Mouse (Mus musculus) MEL (cell line): ENCODE measurements around the gene Mid1. TPM values are rescaled to one million over a fixed set of nuclear protein-coding genes. Genes with fewer than 3 reads are reported as not detected.

Source experiments
- DNase-seq: peaks from one replicate; pipeline ENCODE4 v3.0.0; 2011; ENCODE audit warnings: low read depth, low spot score
- H3K27ac ChIP-seq: 2 replicates; pipeline ENCODE4 v1.5.1; 2012; ENCODE audit warnings: low read depth, mild to moderate bottlenecking, control low read depth, low read length, moderate library complexity; ENCODE audit not compliant: control insufficient read depth
- H3K27me3 ChIP-seq, 2 experiments: fragments of 150-350 bp in 1 of 2; sonication (generic) in 1 of 2; 2 replicates each; pipeline ENCODE4 v1.6.1; 2012; ENCODE audit warnings: low read length in 2 of 2, mild to moderate bottlenecking in 2 of 2, improper control_type of control experiment in 1 of 2, moderate library complexity in 1 of 2; ENCODE audit not compliant: insufficient read depth in 2 of 2, control insufficient read depth in 1 of 2
- H3K36me3 ChIP-seq, 2 experiments: 2 replicates each; pipeline ENCODE4 v1.6.1; 2012 to 2014; ENCODE audit warnings: low read length in 2 of 2, improper control_type of control experiment in 1 of 2, inconsistent platforms in 1 of 2, mild to moderate bottlenecking in 1 of 2; ENCODE audit not compliant: insufficient read depth in 2 of 2, control insufficient read depth in 1 of 2
- H3K4me1 ChIP-seq, 2 experiments: fragments of 150-350 bp in 1 of 2; sonication (generic) in 1 of 2; 2 replicates each; pipeline ENCODE4 v1.6.1; 2012; ENCODE audit warnings: low read length in 2 of 2, improper control_type of control experiment in 1 of 2, mild to moderate bottlenecking in 1 of 2; ENCODE audit not compliant: insufficient read depth in 2 of 2, control insufficient read depth in 1 of 2
- H3K4me3 ChIP-seq, 2 experiments: fragments of 150-350 bp in 1 of 2; sonication (generic) in 1 of 2; 2 replicates each; pipeline ENCODE4 v1.5.1; 2012; ENCODE audit warnings: low read depth in 2 of 2, low read length in 2 of 2, mild to moderate bottlenecking in 2 of 2, moderate library complexity in 2 of 2, control low read depth in 1 of 2, improper control_type of control experiment in 1 of 2; ENCODE audit not compliant: control insufficient read depth in 1 of 2, insufficient read depth in 1 of 2
- H3K79me2 ChIP-seq: 2 replicates; pipeline ENCODE4 v1.6.1; 2012; ENCODE audit warnings: mild to moderate bottlenecking, low read length, moderate library complexity; ENCODE audit not compliant: control insufficient read depth, poor library complexity, insufficient read depth
- H3K9ac ChIP-seq: 2 replicates; pipeline ENCODE4 v1.6.1; 2012; ENCODE audit warnings: low read depth, mild to moderate bottlenecking, control low read depth, low read length, moderate library complexity; ENCODE audit not compliant: control insufficient read depth, poor library complexity, severe bottlenecking
- H3K9me3 ChIP-seq: fragments of 150-350 bp; sonication (generic); replicated peaks from 2 replicates; pipeline ENCODE4 v1.6.1; 2012; ENCODE audit warnings: mild to moderate bottlenecking, low read length, improper control_type of control experiment, moderate library complexity; ENCODE audit not compliant: insufficient read depth
- CHD1 ChIP-seq: IDR thresholded peaks from 2 replicates; pipeline ENCODE4 v1.6.1; 2012; ENCODE audit warnings: low read depth, mild to moderate bottlenecking, inconsistent platforms, low read length, improper control_type of control experiment
- CHD2 ChIP-seq: IDR thresholded peaks from 2 replicates; pipeline ENCODE4 v1.6.1; 2011; ENCODE audit warnings: low read length, improper control_type of control experiment
- E2F4 ChIP-seq: IDR thresholded peaks from 2 replicates; pipeline ENCODE4 v1.6.1; 2011; ENCODE audit warnings: low read depth, low read length, improper control_type of control experiment, borderline replicate concordance
- ETS1 ChIP-seq: IDR thresholded peaks from 2 replicates; pipeline ENCODE4 v1.6.1; 2012; ENCODE audit warnings: low read depth, mild to moderate bottlenecking, inconsistent platforms, low read length, improper control_type of control experiment, moderate library complexity
- GABPA ChIP-seq: IDR thresholded peaks from 2 replicates; pipeline ENCODE4 v1.6.1; 2012; ENCODE audit warnings: low read depth, mild to moderate bottlenecking, inconsistent platforms, low read length, improper control_type of control experiment, moderate library complexity
- GATA1 ChIP-seq: IDR thresholded peaks from 2 replicates; pipeline ENCODE4 v1.6.1; 2011; ENCODE audit warnings: low read depth, low read length, improper control_type of control experiment
- KAT2A ChIP-seq: conservative IDR thresholded peaks from 2 replicates; pipeline ENCODE4 v1.6.1; 2012; ENCODE audit warnings: low read depth, low read length, improper control_type of control experiment, inconsistent platforms
- MEF2A ChIP-seq: IDR thresholded peaks from 2 replicates; pipeline ENCODE4 v1.6.1; 2014; ENCODE audit warnings: low read depth, mild to moderate bottlenecking, inconsistent platforms, low read length, improper control_type of control experiment; ENCODE audit not compliant: poor library complexity, insufficient replicate concordance, severe bottlenecking; ENCODE audit errors: extremely low read depth
- MXI1 ChIP-seq: IDR thresholded peaks from 2 replicates; pipeline ENCODE4 v1.6.1; 2011; ENCODE audit warnings: mild to moderate bottlenecking, low read depth, low read length, improper control_type of control experiment
- NELFE ChIP-seq: IDR thresholded peaks from 2 replicates; pipeline ENCODE4 v1.6.1; 2011; ENCODE audit warnings: low read depth, low read length, improper control_type of control experiment
- POLR2AphosphoS2 ChIP-seq: IDR thresholded peaks from 2 replicates; pipeline ENCODE4 v1.6.1; 2011; ENCODE audit warnings: low read length, improper control_type of control experiment
- POLR2AphosphoS5 ChIP-seq: IDR thresholded peaks from 2 replicates; pipeline ENCODE4 v1.6.1; 2012; ENCODE audit warnings: low read depth, borderline replicate concordance, mild to moderate bottlenecking, inconsistent platforms, low read length, moderate library complexity, mixed read lengths
- RAD21 ChIP-seq: IDR thresholded peaks from 2 replicates; pipeline ENCODE4 v1.6.1; 2011; ENCODE audit warnings: mild to moderate bottlenecking, low read depth, low read length, improper control_type of control experiment
- SIN3A ChIP-seq: IDR thresholded peaks from 2 replicates; pipeline ENCODE4 v1.6.1; 2012; ENCODE audit warnings: low read length, improper control_type of control experiment, inconsistent platforms
- SMC3 ChIP-seq: IDR thresholded peaks from 2 replicates; pipeline ENCODE4 v1.6.1; 2011; ENCODE audit warnings: low read depth, low read length, improper control_type of control experiment
- TCF12 ChIP-seq: IDR thresholded peaks from 2 replicates; pipeline ENCODE4 v1.6.1; 2014; ENCODE audit warnings: low read depth, mild to moderate bottlenecking, inconsistent platforms, low read length, improper control_type of control experiment, moderate library complexity
- USF1 ChIP-seq: IDR thresholded peaks from 2 replicates; pipeline ENCODE4 v1.6.1; 2014; ENCODE audit warnings: low read depth, mild to moderate bottlenecking, inconsistent platforms, low read length, improper control_type of control experiment, moderate library complexity
- ZC3H11A ChIP-seq: IDR thresholded peaks from 2 replicates; pipeline ENCODE4 v1.6.1; 2012; ENCODE audit warnings: low read depth, mild to moderate bottlenecking, inconsistent platforms, low read length, improper control_type of control experiment
- ZKSCAN1 ChIP-seq: IDR thresholded peaks from 2 replicates; pipeline ENCODE4 v1.6.1; 2012; ENCODE audit warnings: low read depth, mild to moderate bottlenecking, inconsistent platforms, low read length, improper control_type of control experiment, moderate library complexity
- polyA plus RNA-seq, 2 experiments: library from polyadenylated mRNA; stranded (reverse) in 1 of 2; unstranded in 1 of 2; fragments of >175 nt in 1 of 2; fragments of >200 nt in 1 of 2; gene quantifications; 2 replicates each; pipeline versions ENCODE4 v1.2.1 to v1.2.4; 2012; ENCODE audit warnings: low replicate concordance in 2 of 2, low read depth in 1 of 2; ENCODE audit not compliant: insufficient read length in 2 of 2, insufficient read depth in 1 of 2, missing spikeins in 1 of 2
- total RNA-seq: library from RNA; depleted of rRNA; stranded (reverse); fragments of 300-350 nt; gene quantifications from 2 replicates; pipeline ENCODE4 v1.2.3, GENCODE M21; 2012

Mid1 gene
- total and polyA plus RNA-seq, 3 experiments, result 1.4 to 7.8 TPM; not detected in 1

- H3K27me3 ChIP-seq, result no peaks in the 10 kb centered on the region; a peak in 3 of 4 replicates
- H3K9me3 ChIP-seq, result no peaks in the 10 kb centered on the region
- H3K4me1 ChIP-seq, result no peaks in the 10 kb centered on the region
- H3K79me2 ChIP-seq, result no peaks in the 10 kb centered on the region
- no peak for TF ChIP-seq MEF2A
- TF ChIP-seq MXI1, result no peak
- TF ChIP-seq POLR2AphosphoS5, result no peak
- TF ChIP-seq ETS1, result no peak
- TF ChIP-seq USF1, result no peak
- TF ChIP-seq CHD2, result no peak
- no peak for TF ChIP-seq POLR2AphosphoS2
- no peak for TF ChIP-seq GABPA
- DNase-seq, result no peak
- H3K9ac ChIP-seq, result no peak overlapping the region
- no peaks in the 10 kb centered on the region for H3K36me3 ChIP-seq
- H3K4me3 ChIP-seq, result no peak overlapping the region
- no peak overlapping the region for H3K27ac ChIP-seq
These were observed 161.2 kb downstream of the Mid1 start for GRCm38 (mm10) chrX:169846187-169846586.

DNA sequence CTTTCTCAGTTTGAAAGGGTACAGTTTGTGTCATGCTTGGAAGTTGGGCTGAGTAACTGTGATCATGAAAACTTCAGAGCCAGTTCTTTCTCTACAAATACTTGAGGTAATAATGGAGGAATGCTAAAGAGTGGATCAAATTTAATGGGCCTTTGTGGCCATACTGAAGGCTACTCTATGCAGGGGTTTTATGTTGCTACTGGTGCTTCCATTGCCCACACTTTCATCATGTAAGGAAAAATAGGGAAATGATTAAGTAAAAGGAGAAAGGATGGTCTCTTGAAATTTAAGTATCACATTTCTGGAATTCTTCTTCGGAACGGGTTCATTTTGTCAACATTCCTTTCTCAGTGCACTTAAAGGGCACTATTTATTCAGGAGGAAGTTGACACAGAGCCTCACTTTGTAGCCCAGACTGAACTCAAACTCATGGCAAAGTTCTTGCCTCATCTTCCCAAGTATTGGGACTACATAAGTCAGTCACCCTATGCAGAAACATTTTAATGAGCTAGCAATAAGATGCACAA lies 176.3 kb downstream of the Mid1 start:
- no peak overlapping the region for H3K9ac ChIP-seq
- peaks cover 2 to 3% of the 10 kb centered on the region in 2 experiments; a peak in 1 of 4 replicates for H3K27me3 ChIP-seq
- H3K36me3 ChIP-seq, result no peaks in the 10 kb centered on the region
- H3K79me2 ChIP-seq, result no peaks in the 10 kb centered on the region
- TF ChIP-seq ZKSCAN1 (no peak), RAD21 (no peak), USF1 (no peak), GATA1 (no peak), TCF12 (no peak), KAT2A (no peak), SIN3A (no peak), E2F4 (no peak), NELFE (no peak), CHD1 (no peak), SMC3 (no peak), ZC3H11A (no peak)
- no peaks in the 10 kb centered on the region for H3K4me1 ChIP-seq
- H3K27ac ChIP-seq, result no peak overlapping the region
- no peak overlapping the region for H3K4me3 ChIP-seq
- DNase-seq, result no peak
- H3K9me3 ChIP-seq, result no peaks in the 10 kb centered on the region
